Mouse (Mus musculus) liver, embryonic 14.5 days (tissue): ENCODE results near the gene Zfp148. TPM values are rescaled to one million over a fixed set of nuclear protein-coding genes. Genes with fewer than 3 reads are reported as not detected.

Experiments used
- ATAC-seq: fragments of 200-750 bp; cut with Nextera tagmentation; 2 replicates; pipeline ENCODE4 v1.8.0; 2017; ENCODE audit warnings: moderate number of reproducible peaks, mild to moderate bottlenecking, moderate library complexity; ENCODE audit not compliant: insufficient read depth
- DNase-seq, 3 experiments: peaks; one replicate each; pipeline ENCODE4 v3.0.0-alpha.2; 2012 to 2013; ENCODE audit warnings: low read depth in 3 of 3, low spot score in 3 of 3
- H3K27ac ChIP-seq: fragments of 300-500 bp; sonication (generic); 2 replicates; pipeline ENCODE4 v1.5.1; 2014; ENCODE audit warnings: moderate library complexity, mild to moderate bottlenecking, control low read depth, inconsistent platforms
- H3K27me3 ChIP-seq: fragments of 300-500 bp; sonication (generic); 2 replicates; pipeline ENCODE4 v1.6.1; 2014; ENCODE audit warnings: mild to moderate bottlenecking, low read length, moderate library complexity; ENCODE audit not compliant: control insufficient read depth, insufficient read depth
- H3K36me3 ChIP-seq: fragments of 300-500 bp; sonication (generic); replicated peaks from 2 replicates; pipeline ENCODE4 v1.6.1; 2014; ENCODE audit warnings: low read depth; ENCODE audit not compliant: control insufficient read depth, insufficient read depth
- H3K4me1 ChIP-seq, 2 experiments: fragments of 200-500 bp in 1 of 2; fragments of 300-500 bp in 1 of 2; sonication (generic) in 1 of 2; replicated peaks; 2 replicates each; pipeline ENCODE4 v1.6.1; 2012 to 2014; ENCODE audit warnings: antibody characterized with exemption in 1 of 2, inconsistent platforms in 1 of 2, low read length in 1 of 2; ENCODE audit not compliant: control insufficient read depth in 2 of 2, insufficient read depth in 2 of 2
- H3K4me2 ChIP-seq: fragments of 300-500 bp; sonication (generic); 2 replicates; pipeline ENCODE4 v1.6.1; 2014; ENCODE audit warnings: low read depth, mild to moderate bottlenecking, control low read depth, moderate library complexity
- H3K4me3 ChIP-seq, 2 experiments: fragments of 200-500 bp in 1 of 2; fragments of 300-500 bp in 1 of 2; sonication (generic) in 1 of 2; 2 replicates each; pipeline ENCODE4 v1.5.1; 2012 to 2014; ENCODE audit warnings: low read depth in 2 of 2, low read length in 2 of 2, mild to moderate bottlenecking in 2 of 2, control low read depth in 1 of 2, inconsistent platforms in 1 of 2, moderate library complexity in 1 of 2; ENCODE audit not compliant: insufficient read depth in 1 of 2
- H3K9ac ChIP-seq: fragments of 300-500 bp; sonication (generic); replicated peaks from 2 replicates; pipeline ENCODE4 v1.6.1; 2014; ENCODE audit warnings: mild to moderate bottlenecking, control low read depth, moderate library complexity
- H3K9me3 ChIP-seq: fragments of 300-500 bp; sonication (generic); 2 replicates; pipeline ENCODE4 v1.6.1; 2016; ENCODE audit warnings: low read length, mixed read lengths; ENCODE audit not compliant: control insufficient read depth
- CTCF ChIP-seq: IDR thresholded peaks from 2 replicates; pipeline ENCODE4 v1.5.1; 2016; ENCODE audit warnings: antibody characterized with exemption, low read depth, control low read depth
- EP300 ChIP-seq: IDR thresholded peaks from 2 replicates; pipeline ENCODE4 v1.6.1; 2016; ENCODE audit warnings: antibody characterized with exemption, low read depth
- WGBS: fragments of 180-500 bp; shearing (Covaris S2); extraction: QIAGEN DNeasy Blood & Tissue Kit; methylation state at CpG from one replicate; pipeline ENCODE4 v1.1.7; 2014; ENCODE audit not compliant: insufficient replicate concordance; 5-methylcytosine and 5-hydroxymethylcytosine counted together
- polyA plus RNA-seq, 2 experiments: library from polyadenylated mRNA; depleted of rRNA in 1 of 2; stranded (reverse) in 1 of 2; unstranded in 1 of 2; fragments of >200 nt; fragmentation: Nextera tagmentation in 1 of 2; extraction: Ambion mirVana in 1 of 2; gene quantifications; 2 replicates each; pipeline versions ENCODE4 v1.2.1 to v1.2.3; 2012 to 2014

Zfp148 gene
- polyA plus RNA-seq, 2 experiments: 3.8 to 10.6 TPM

- Histone ChIP-seq H3K9ac (no peak overlapping the region), H3K9me3 (no peaks in the 10 kb centered on the region), H3K4me1 (no peaks in the 10 kb centered on the region), H3K36me3 (peaks cover 6% of the 10 kb centered on the region), H3K4me3 (no peak overlapping the region), H3K27me3 (no peaks in the 10 kb centered on the region), H3K4me2 (no peak overlapping the region), H3K27ac (no peak overlapping the region)
- no peak for TF ChIP-seq CTCF
- no peak for TF ChIP-seq EP300
- WGBS: 77% methylated on average over 3 of the region's 3 CpGs
- DNase-seq (no peak), ATAC-seq (no peak)
These were observed 80.8 kb downstream of the Zfp148 start for GRCm38 (mm10) chr16:33461416-33461815.

- Histone ChIP-seq H3K36me3 (no peaks in the 10 kb centered on the region; the same call in 1 of the 2 replicates), H3K4me3 (no peak overlapping the region), H3K4me1 (no peaks in the 10 kb centered on the region), H3K27me3 (no peaks in the 10 kb centered on the region), H3K9me3 (no peaks in the 10 kb centered on the region), H3K9ac (no peak overlapping the region), H3K4me2 (no peak overlapping the region), H3K27ac (no peak overlapping the region)
- no peak for TF ChIP-seq EP300
- TF ChIP-seq CTCF: no peak
- 85% methylated on average over 4 of the region's 4 CpGs for WGBS
- DNase-seq (no peak), ATAC-seq (no peak)
These were observed 84.0 kb downstream of the Zfp148 start for GRCm38 (mm10) chr16:33464509-33465241.

- H3K27me3 ChIP-seq: no peaks in the 10 kb centered on the region
- no peak overlapping the region for H3K27ac ChIP-seq
- no peak for TF ChIP-seq CTCF
- TF ChIP-seq EP300: no peak
- DNase-seq (no peak), ATAC-seq (no peak)
- 73% methylated on average over 4 of the region's 4 CpGs for WGBS
- H3K4me3 ChIP-seq: no peak overlapping the region
- no peak overlapping the region for H3K4me2 ChIP-seq
- no peaks in the 10 kb centered on the region for H3K36me3 ChIP-seq
- no peaks in the 10 kb centered on the region for H3K4me1 ChIP-seq
- no peak overlapping the region for H3K9ac ChIP-seq
- no peaks in the 10 kb centered on the region for H3K9me3 ChIP-seq
These were observed 84.6 kb downstream of the Zfp148 start for GRCm38 (mm10) chr16:33465242-33465614.

- no peak overlapping the region for H3K27ac ChIP-seq
- H3K4me2 ChIP-seq: no peak overlapping the region
- DNase-seq (no peak), ATAC-seq (no peak)
- H3K9ac ChIP-seq: no peak overlapping the region
- no peaks in the 10 kb centered on the region for H3K36me3 ChIP-seq
- no peak overlapping the region for H3K4me3 ChIP-seq
- no peaks in the 10 kb centered on the region for H3K9me3 ChIP-seq
- TF ChIP-seq CTCF: no peak
- TF ChIP-seq EP300: no peak
- H3K27me3 ChIP-seq: no peaks in the 10 kb centered on the region
- H3K4me1 ChIP-seq: no peaks in the 10 kb centered on the region
- WGBS: 58% methylated on average over 6 of the region's 6 CpGs
These were observed 86.8 kb downstream of the Zfp148 start for GRCm38 (mm10) chr16:33467451-33467850.

- Histone ChIP-seq H3K4me2 (no peak overlapping the region), H3K36me3 (no peaks in the 10 kb centered on the region), H3K27ac (no peak overlapping the region), H3K9ac (no peak overlapping the region), H3K4me1 (no peaks in the 10 kb centered on the region), H3K4me3 (no peak overlapping the region), H3K9me3 (no peaks in the 10 kb centered on the region), H3K27me3 (no peaks in the 10 kb centered on the region)
- no peak for TF ChIP-seq CTCF
- no peak for TF ChIP-seq EP300
- no peak for DNase-seq
- ATAC-seq: no peak
These were observed 89.3 kb downstream of the Zfp148 start for GRCm38 (mm10) chr16:33469973-33470372.
